Mouse (Mus musculus) heart, postnatal 4 days (tissue): ENCODE results near the gene Gse1. TPM values are rescaled to one million over a fixed set of nuclear protein-coding genes. Genes with fewer than 3 reads are reported as not detected.

ENCODE experiments used
- DNase-seq: peaks from one replicate; pipeline ENCODE4 v3.0.0; 2021
- total RNA-seq, 2 experiments: library from RNA; stranded (reverse); gene quantifications; 2 replicates each; pipeline ENCODE4 v1.2.3; 2021

The Gse1 gene
- total RNA-seq, 2 experiments from 2014 or later = 33.5 to 37.4 TPM

GRCm38 (mm10) chr8:120500701-120501261 is 272.5 kb downstream of the Gse1 start:
- no peak for DNase-seq

- no peak for DNase-seq
Measured at GRCm38 (mm10) chr8:120501426-120501825, 273.2 kb downstream of the Gse1 start.

- no peak for DNase-seq
Measured at GRCm38 (mm10) chr8:120502428-120502827, 274.2 kb downstream of the Gse1 start.

GRCm38 (mm10) chr8:120504251-120505081 is 276.2 kb downstream of the Gse1 start:
- DNase-seq = peak; percentile 73

GRCm38 (mm10) chr8:120505082-120505511 is 276.8 kb downstream of the Gse1 start:
- no peak for DNase-seq

GRCm38 (mm10) chr8:120505619-120506310 is 277.5 kb downstream of the Gse1 start:
- no peak for DNase-seq

GRCm38 (mm10) chr8:120506562-120506961 is 278.3 kb downstream of the Gse1 start:
- DNase-seq = no peak

GRCm38 (mm10) chr8:120507290-120507689 is 279.0 kb downstream of the Gse1 start:
- no peak for DNase-seq

- peak; percentile 54 for DNase-seq
Measured at GRCm38 (mm10) chr8:120509136-120510034, 281.1 kb downstream of the Gse1 start.

GRCm38 (mm10) chr8:120510035-120510416 is 281.8 kb downstream of the Gse1 start:
- DNase-seq = no peak

- DNase-seq = no peak
Measured at GRCm38 (mm10) chr8:120510863-120511457, 282.7 kb downstream of the Gse1 start.

GRCm38 (mm10) chr8:120511737-120512136 is 283.5 kb downstream of the Gse1 start:
- no peak for DNase-seq

- no peak for DNase-seq
Measured at GRCm38 (mm10) chr8:120512326-120512725, 284.1 kb downstream of the Gse1 start.

GRCm38 (mm10) chr8:120513145-120513544 is 284.9 kb downstream of the Gse1 start:
- no peak for DNase-seq

GRCm38 (mm10) chr8:120513638-120514461 is 285.6 kb downstream of the Gse1 start:
- DNase-seq = no peak

- no peak for DNase-seq
Measured at GRCm38 (mm10) chr8:120515214-120515613, 287.0 kb downstream of the Gse1 start.

GRCm38 (mm10) chr8:120515650-120516049 is 287.4 kb downstream of the Gse1 start:
- no peak for DNase-seq

- peak; percentile 72 for DNase-seq
Measured at GRCm38 (mm10) chr8:120516182-120516755, 288.0 kb downstream of the Gse1 start.

- no peak for DNase-seq
Measured at GRCm38 (mm10) chr8:120517666-120518410, 289.6 kb downstream of the Gse1 start.
